Mouse (Mus musculus): Measurements from ENCODE around the gene Siah3.

GRCm38 (mm10) chr14:75473061-75473930 lies 17.5 kb downstream of the Siah3 start:
- no peak for TF ChIP-seq CTCF (IDR thresholded peaks at IDR 0.05; ENCODE audit: low read depth)
- no peak for TF ChIP-seq EP300 (IDR thresholded peaks at IDR 0.05; ENCODE audit: low read depth)
